ENCODE assay signal across 8 mouse cellular contexts in genomic region chr2:129633077-129633732, GRCm38 (mm10). TPM values are rescaled to one million over a fixed set of nuclear protein-coding genes. Genes with fewer than 3 reads are reported as not detected.
DNase-seq lines count a peak whose midpoint lies in the region; ATAC-seq and TF ChIP-seq lines count a peak whose summit lies in the region.

No protein-coding gene starts in this region.

- peak; percentile 65 for DNase-seq in layer of hippocampus, adult 11-12 months (ENCODE audit: low spot score)
- no peak for DNase-seq in layer of hippocampus, adult 9-10 months (ENCODE audit: low spot score)
- DNase-seq in adrenal gland, adult (ENCODE audit: inconsistent age in 2 of 2, low spot score in 1 of 2): peak; percentile 50 to 86
- DNase-seq in gonadal fat pad, adult 2 months (ENCODE audit: low read depth): peak; percentile 74
- peak; percentile 62 to 81 for DNase-seq in kidney, postnatal 25 days
- no peak for DNase-seq in thymus, adult 2 months

- no peak overlapping the region for H3K4me3 ChIP-seq in midbrain, embryonic 16.5 days (ENCODE audit: low read depth, low read length)
- H3K4me3 ChIP-seq in thymus, adult 2 months (ENCODE audit: control insufficient read depth, insufficient read depth, low read length): no peak overlapping the region

- no peak overlapping the region for H3K27ac ChIP-seq in midbrain, embryonic 16.5 days (ENCODE audit: low read length)
- no peak overlapping the region for H3K27ac ChIP-seq in thymus, adult 2 months (ENCODE audit: control insufficient read depth, insufficient read depth, low read length)

- ATAC-seq in neutrophil, adult 5-6 weeks (ENCODE audit: extremely low read depth, insufficient number of reproducible peaks, low FRiP score, poor library complexity, severe bottlenecking): peak; percentile 83
- no peak for ATAC-seq in midbrain, embryonic 16.5 days

- H3K27me3 ChIP-seq in midbrain, embryonic 16.5 days (ENCODE audit: control insufficient read depth, insufficient read depth, low read depth, low read length): no peaks in the 10 kb centered on the region
- no peaks in the 10 kb centered on the region for H3K27me3 ChIP-seq in thymus, adult 2 months (ENCODE audit: control insufficient read depth, insufficient read depth, low read length)

- 85% methylated on average over 9 of the region's 9 CpGs for WGBS in midbrain, embryonic 16.5 days
- 44% methylated on average over 9 of the region's 9 CpGs for WGBS in thymus, adult 2 months

- H3K9me3 ChIP-seq in midbrain, embryonic 16.5 days (replicated peaks; ENCODE audit: control insufficient read depth, low read length, poor library complexity, severe bottlenecking): no peaks in the 10 kb centered on the region

- no peaks in the 10 kb centered on the region for H3K4me1 ChIP-seq in midbrain, embryonic 16.5 days (ENCODE audit: control insufficient read depth, insufficient read depth, low read length)
- no peaks in the 10 kb centered on the region for H3K4me1 ChIP-seq in thymus, adult 2 months (replicated peaks; ENCODE audit: control insufficient read depth, insufficient read depth, low read length)

- TF ChIP-seq POLR2A in thymus, adult 2 months (IDR thresholded peaks at IDR 0.05; ENCODE audit: control insufficient read depth, extremely low read depth, insufficient read depth, low read length, poor library complexity): no peak

- TF ChIP-seq CTCF in thymus, adult 2 months (IDR thresholded peaks at IDR 0.05; ENCODE audit: borderline replicate concordance, control insufficient read depth, extremely low read depth, insufficient read depth, low read length, poor library complexity): no peak

- H3K36me3 ChIP-seq in midbrain, embryonic 16.5 days (ENCODE audit: control insufficient read depth, insufficient read depth, low read length): peaks cover 8% of the 10 kb centered on the region
- H3K36me3 ChIP-seq in thymus, adult 2 months (ENCODE audit: control insufficient read depth, insufficient read depth, low read length): no peaks in the 10 kb centered on the region

- no peak overlapping the region for H3K4me2 ChIP-seq in midbrain, embryonic 16.5 days (ENCODE audit: low read length)

- no peak overlapping the region for H3K9ac ChIP-seq in midbrain, embryonic 16.5 days (ENCODE audit: low read depth, low read length)

RNA-seq across cellular contexts. Expression of gene Sirpa, which starts 40.6 kb away (rescaled TPM):
- polyA plus RNA-seq in gonadal fat pad, adult 2 months (2012; rRNA removed): 37.5 and 42.0 TPM in 2 replicates
- total RNA-seq in neutrophil, adult 5-6 weeks (2017): 359 and 376 TPM in 2 replicates
- polyA plus RNA-seq in midbrain, embryonic 16.5 days (2015; fragmentation: Nextera tagmentation; extraction: Ambion mirVana): 41.3 and 45.9 TPM in 2 replicates
- polyA plus RNA-seq in thymus, adult 2 months (2012; rRNA removed): 56.0 and 63.1 TPM in 2 replicates

Comparison
In these comparisons a context has a peak if more than half of its experiments do, and no peak if none do; other contexts are left out.
1. DNase-seq: peak in layer of hippocampus, adult 11-12 months (single experiment), adrenal gland, adult (2 of 2), gonadal fat pad, adult 2 months (single experiment) and kidney, postnatal 25 days (2 of 2); none in layer of hippocampus, adult 9-10 months (single experiment) and thymus, adult 2 months (single experiment).